Mouse (Mus musculus) kidney, embryonic 16.5 days (tissue): ENCODE measurements around the gene Nfya. TPM values are rescaled to one million over a fixed set of nuclear protein-coding genes. Genes with fewer than 3 reads are reported as not detected.

Experiments used
- ATAC-seq: fragments of 200-750 bp; cut with Nextera tagmentation; 2 replicates; pipeline ENCODE4 v1.8.0; 2017; ENCODE audit warnings: moderate TSS enrichment; ENCODE audit not compliant: low FRiP score, low TSS enrichment
- H3K27ac ChIP-seq: fragments of 300-500 bp; sonication (generic); 2 replicates; pipeline ENCODE4 v1.5.1; 2014; ENCODE audit warnings: low read length
- H3K27me3 ChIP-seq: fragments of 300-500 bp; sonication (generic); 2 replicates; pipeline ENCODE4 v1.6.1; 2014; ENCODE audit warnings: low read length, control low read depth, mixed read lengths; ENCODE audit not compliant: insufficient read depth
- H3K36me3 ChIP-seq: fragments of 300-500 bp; sonication (generic); 2 replicates; pipeline ENCODE4 v1.6.1; 2014; ENCODE audit warnings: low read length, control low read depth, mixed read lengths; ENCODE audit not compliant: insufficient read depth
- H3K4me1 ChIP-seq: fragments of 300-500 bp; sonication (generic); 2 replicates; pipeline ENCODE4 v1.6.1; 2014; ENCODE audit warnings: low read length, control low read depth, mixed read lengths; ENCODE audit not compliant: insufficient read depth
- H3K4me2 ChIP-seq: fragments of 300-500 bp; sonication (generic); replicated peaks from 2 replicates; pipeline ENCODE4 v1.6.1; 2014; ENCODE audit warnings: low read depth, low read length
- H3K4me3 ChIP-seq: fragments of 300-500 bp; sonication (generic); 2 replicates; pipeline ENCODE4 v1.5.1; 2014; ENCODE audit warnings: mild to moderate bottlenecking, low read length
- H3K9ac ChIP-seq: fragments of 300-500 bp; sonication (generic); replicated peaks from 2 replicates; pipeline ENCODE4 v1.6.1; 2014; ENCODE audit warnings: low read length
- H3K9me3 ChIP-seq: fragments of 300-500 bp; sonication (generic); 2 replicates; pipeline ENCODE4 v1.6.1; 2016; ENCODE audit warnings: low read length, control low read depth
- WGBS: fragments of 180-500 bp; shearing (Covaris S2); extraction: QIAGEN DNeasy Blood & Tissue Kit; methylation state at CpG from one replicate; pipeline ENCODE4 v1.1.7; 2014; 5-methylcytosine and 5-hydroxymethylcytosine counted together
- polyA plus RNA-seq: library from polyadenylated mRNA; unstranded; fragments of >200 nt; fragmentation: Nextera tagmentation; extraction: Ambion mirVana; gene quantifications from 2 replicates; pipeline ENCODE4 v1.2.1, GENCODE M21; 2015

Gene Nfya
- polyA plus RNA-seq, 1 experiment from 2014 or later, result 16.6 TPM

DNA sequence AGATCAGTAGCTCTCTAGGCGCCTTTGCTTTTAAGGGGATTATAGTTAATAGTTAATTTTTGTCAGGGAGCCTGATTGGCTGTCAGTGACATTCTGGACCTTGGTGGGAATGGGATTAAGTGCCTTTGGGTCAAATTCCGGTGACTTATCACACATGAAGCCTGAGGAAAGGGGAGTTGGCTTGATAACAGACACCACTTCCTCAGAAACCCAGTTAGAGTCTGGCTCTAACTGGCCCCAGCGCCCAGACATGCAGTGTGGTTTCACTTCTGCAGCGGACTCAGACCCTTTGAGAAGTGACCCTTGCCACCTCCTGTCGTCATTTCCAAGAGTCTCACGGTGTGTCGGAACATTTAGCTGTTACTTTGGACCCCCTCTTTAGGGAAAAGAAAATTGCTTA is 8.5 kb upstream of the Nfya start:
- H3K9me3 ChIP-seq, result no peaks in the 10 kb centered on the region
- H3K36me3 ChIP-seq, result peaks cover 25% of the 10 kb centered on the region
- H3K4me3 ChIP-seq, result peak overlapping the region; percentile 6; the same call in 1 of the 2 replicates
- peaks cover 16% of the 10 kb centered on the region for H3K4me1 ChIP-seq
- peak; percentile 43 for ATAC-seq
- peak overlapping the region; percentile 36 for H3K4me2 ChIP-seq
- WGBS, result 30% methylated on average over 7 of the region's 7 CpGs
- no peaks in the 10 kb centered on the region for H3K27me3 ChIP-seq
- H3K9ac ChIP-seq, result peak overlapping the region; percentile 35; the same call in 1 of the 2 replicates
- H3K27ac ChIP-seq, result peak overlapping the region; percentile 60

GRCm38 (mm10) chr17:48417521-48417920 is 7.8 kb upstream of the Nfya start:
- WGBS, result 80% methylated on average over 6 of the region's 6 CpGs
- Histone ChIP-seq H3K36me3 (peaks cover 28% of the 10 kb centered on the region), H3K9ac (no peak overlapping the region), H3K4me3 (no peak overlapping the region), H3K27me3 (no peaks in the 10 kb centered on the region), H3K9me3 (no peaks in the 10 kb centered on the region), H3K4me2 (no peak overlapping the region), H3K27ac (peak overlapping the region; percentile 60), H3K4me1 (peaks cover 16% of the 10 kb centered on the region)
- no peak for ATAC-seq

DNA sequence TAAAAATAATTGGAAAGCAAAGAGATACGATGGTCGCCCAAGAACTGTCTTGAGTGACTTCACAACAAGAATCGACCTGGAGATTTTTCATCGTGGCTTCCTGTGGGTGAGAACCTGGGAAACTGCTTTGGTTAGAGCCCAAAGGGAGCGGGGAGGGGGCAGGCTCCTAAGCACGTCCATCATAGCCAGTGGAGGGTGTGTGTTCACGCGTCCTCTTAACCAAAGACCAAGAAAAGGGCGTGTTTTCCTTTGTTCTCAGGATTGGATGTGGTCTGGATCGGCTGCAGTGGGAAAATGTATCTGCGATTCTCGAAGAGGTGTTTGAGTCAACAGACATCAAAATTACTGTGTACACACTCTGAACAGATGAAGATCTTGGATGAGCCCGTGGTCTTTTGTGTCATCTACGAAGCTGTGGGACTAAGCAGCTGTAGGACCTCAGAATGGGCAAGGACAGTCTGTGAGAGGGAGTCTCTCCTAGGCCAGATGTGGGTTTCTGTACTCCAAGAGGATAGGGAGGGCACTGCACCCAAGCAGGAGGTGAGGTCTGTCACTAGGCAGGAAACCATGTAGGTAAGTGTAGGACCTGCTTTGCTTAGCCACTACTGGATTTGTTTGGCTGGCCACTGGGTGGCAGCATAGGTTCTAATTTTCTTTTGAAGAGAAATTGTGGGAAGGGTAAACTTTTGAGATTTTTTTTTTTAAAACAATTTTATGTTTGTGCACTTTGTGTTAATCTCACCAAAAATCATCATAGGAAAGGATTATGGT is 6.9 kb upstream of the Nfya start:
- peak overlapping the region; percentile 61 for H3K27ac ChIP-seq
- peaks cover 23% of the 10 kb centered on the region for H3K4me1 ChIP-seq
- ATAC-seq, result peak; percentile 89
- no peaks in the 10 kb centered on the region for H3K27me3 ChIP-seq
- no peak overlapping the region for H3K4me2 ChIP-seq
- WGBS, result 84% methylated on average over 14 of the region's 14 CpGs
- H3K9me3 ChIP-seq, result no peaks in the 10 kb centered on the region
- no peak overlapping the region for H3K9ac ChIP-seq
- no peak overlapping the region for H3K4me3 ChIP-seq
- H3K36me3 ChIP-seq, result peaks cover 32% of the 10 kb centered on the region

DNA sequence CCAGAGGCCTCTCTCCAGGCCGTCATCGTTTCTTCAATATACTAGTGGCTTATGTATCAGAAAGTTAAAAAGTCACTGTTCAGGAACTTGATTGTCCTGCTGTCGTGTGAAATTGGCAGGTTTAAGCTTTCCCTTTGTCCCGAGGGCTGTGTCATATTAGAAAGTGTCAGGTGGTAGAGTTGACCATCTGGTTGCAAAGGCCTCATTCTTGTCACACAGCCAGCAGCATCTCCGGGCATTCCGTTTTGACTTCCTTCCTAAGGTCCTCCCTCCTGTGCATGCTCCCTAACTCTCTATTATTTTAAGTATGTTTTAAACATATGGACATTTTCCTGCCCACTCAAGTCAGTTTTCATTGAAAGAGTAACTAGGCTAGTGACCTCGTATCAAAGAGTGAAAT is 6.3 kb upstream of the Nfya start:
- Histone ChIP-seq H3K27ac (peak overlapping the region; percentile 61; the same call in 1 of the 2 replicates), H3K27me3 (no peaks in the 10 kb centered on the region), H3K4me1 (peaks cover 29% of the 10 kb centered on the region), H3K4me3 (no peak overlapping the region), H3K36me3 (peaks cover 32% of the 10 kb centered on the region), H3K9ac (no peak overlapping the region), H3K9me3 (no peaks in the 10 kb centered on the region), H3K4me2 (no peak overlapping the region)
- no peak for ATAC-seq
- WGBS, result 69% methylated on average over 7 of the region's 7 CpGs

DNA sequence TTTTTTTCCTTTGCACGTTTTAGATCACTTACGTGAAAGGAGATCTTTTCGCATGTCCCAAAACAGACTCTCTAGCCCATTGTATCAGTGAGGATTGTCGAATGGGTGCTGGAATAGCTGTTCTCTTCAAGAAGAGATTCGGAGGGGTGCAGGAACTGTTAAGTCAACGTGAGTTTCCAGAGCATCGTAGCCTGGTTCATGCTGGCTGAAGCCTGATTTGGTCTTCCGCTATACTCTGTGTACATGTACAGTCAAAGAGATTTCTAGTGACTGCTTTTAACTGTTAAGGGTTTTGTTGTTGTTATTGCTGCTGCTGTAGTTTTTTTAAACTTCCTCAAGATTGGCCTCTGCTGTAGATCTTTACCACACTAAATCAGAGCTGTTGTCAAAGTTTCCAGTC is 1.5 kb upstream of the Nfya start:
- Histone ChIP-seq H3K9ac (peak overlapping the region; percentile 92), H3K4me1 (peaks cover 25% of the 10 kb centered on the region), H3K9me3 (no peaks in the 10 kb centered on the region), H3K27ac (peak overlapping the region; percentile 100), H3K4me3 (peak overlapping the region; percentile 94), H3K4me2 (peak overlapping the region; percentile 73), H3K27me3 (no peaks in the 10 kb centered on the region), H3K36me3 (peaks cover 32% of the 10 kb centered on the region)
- WGBS, result 33% methylated on average over 8 of the region's 8 CpGs
- ATAC-seq, result no peak

DNA sequence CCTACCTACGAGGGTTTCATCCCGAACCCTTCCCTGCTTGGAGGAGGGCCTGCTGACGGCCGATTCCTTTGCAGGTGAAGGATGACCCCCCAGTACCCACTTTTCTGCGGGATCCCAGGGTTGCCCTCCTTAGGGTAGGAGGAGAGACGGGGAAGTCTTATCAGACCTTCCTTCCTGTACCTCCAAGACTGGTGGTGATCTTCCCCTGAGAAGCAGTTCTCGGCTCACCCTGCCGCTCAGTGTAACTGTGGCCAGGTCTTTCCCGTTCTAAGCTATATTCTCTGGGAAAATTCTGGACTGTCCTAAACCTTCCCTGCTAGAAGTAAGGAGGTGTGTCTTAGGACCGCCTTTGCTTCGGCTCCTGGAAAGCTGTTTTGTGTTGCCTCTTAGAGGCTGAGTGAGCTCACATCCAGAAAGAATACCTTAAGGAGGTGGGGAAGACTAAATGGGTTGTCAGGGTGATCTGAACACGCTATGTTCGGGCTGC is 636 bp upstream of the Nfya start:
- H3K4me1 ChIP-seq, result peaks cover 25% of the 10 kb centered on the region
- peak overlapping the region; percentile 100 for H3K27ac ChIP-seq
- WGBS, result under 1% methylated on average over 13 of the region's 13 CpGs
- H3K9ac ChIP-seq, result peak overlapping the region; percentile 92
- no peaks in the 10 kb centered on the region for H3K27me3 ChIP-seq
- peak overlapping the region; percentile 73 for H3K4me2 ChIP-seq
- H3K4me3 ChIP-seq, result peak overlapping the region; percentile 94
- no peaks in the 10 kb centered on the region for H3K9me3 ChIP-seq
- peaks cover 24% of the 10 kb centered on the region for H3K36me3 ChIP-seq
- ATAC-seq, result peak; percentile 9

- H3K4me2 ChIP-seq, result peak overlapping the region; percentile 79
- no peaks in the 10 kb centered on the region for H3K27me3 ChIP-seq
- peak overlapping the region; percentile 100 for H3K9ac ChIP-seq
- peak overlapping the region; percentile 100 for H3K27ac ChIP-seq
- WGBS, result under 1% methylated on average over 44 of the region's 47 CpGs
- no peaks in the 10 kb centered on the region for H3K9me3 ChIP-seq
- peaks cover 14% of the 10 kb centered on the region; the same call in 1 of the 2 replicates for H3K36me3 ChIP-seq
- H3K4me1 ChIP-seq, result peaks cover 25% of the 10 kb centered on the region
- peak; percentile 36 for ATAC-seq
- H3K4me3 ChIP-seq, result peak overlapping the region; percentile 94
Measured at GRCm38 (mm10) chr17:48408526-48409291, 997 bp downstream of the Nfya start.

DNA sequence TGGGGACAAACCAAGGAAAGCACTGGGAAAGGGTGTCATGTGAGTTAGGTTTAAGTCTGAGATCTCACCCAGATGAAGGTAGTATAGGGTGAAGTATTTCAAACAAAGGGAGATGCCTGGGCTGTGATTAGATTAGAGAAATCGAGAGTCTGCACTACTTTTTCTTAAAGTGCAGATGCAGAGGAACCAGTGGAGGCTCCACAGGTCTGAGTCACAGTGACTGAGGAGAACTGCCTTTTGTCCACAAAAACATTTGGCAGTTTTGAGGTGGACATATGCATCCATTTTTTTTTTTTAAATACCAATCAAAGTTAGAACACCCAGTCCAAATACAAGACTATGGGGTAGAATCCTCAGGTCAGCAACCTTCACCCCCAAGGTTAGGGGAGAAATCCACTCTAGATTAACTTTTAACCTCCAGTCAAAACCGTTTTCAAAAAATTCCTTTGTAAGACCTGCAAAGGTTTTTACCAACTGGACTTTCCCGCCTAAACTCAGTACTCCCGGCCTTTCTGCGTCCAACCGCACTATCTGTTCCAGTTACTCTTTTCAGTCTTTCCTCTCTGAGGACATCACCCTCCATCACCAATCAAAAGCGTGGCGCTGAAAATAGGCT is 1.7 kb downstream of the Nfya start:
- Histone ChIP-seq H3K9me3 (no peaks in the 10 kb centered on the region), H3K27me3 (no peaks in the 10 kb centered on the region)
- WGBS, result 7% methylated on average over 8 of the region's 8 CpGs

GRCm38 (mm10) chr17:48407154-48407553 is 2.6 kb downstream of the Nfya start:
- Histone ChIP-seq H3K36me3 (peaks cover 4% of the 10 kb centered on the region), H3K9ac (peak overlapping the region; percentile 100; the same call in 1 of the 2 replicates), H3K4me3 (no peak overlapping the region), H3K4me1 (peaks cover 24% of the 10 kb centered on the region), H3K9me3 (no peaks in the 10 kb centered on the region), H3K27ac (no peak overlapping the region), H3K4me2 (peak overlapping the region; percentile 79; the same call in 1 of the 2 replicates), H3K27me3 (no peaks in the 10 kb centered on the region)
- ATAC-seq, result no peak
- 87% methylated on average over 4 of the region's 4 CpGs for WGBS

More for the DNA sequence above, 1.7 kb downstream of the Nfya start:
- H3K36me3 ChIP-seq, result peaks cover 11% of the 10 kb centered on the region; the same call in 1 of the 2 replicates
- peak overlapping the region; percentile 100 for H3K9ac ChIP-seq
- peak overlapping the region; percentile 79 for H3K4me2 ChIP-seq
- H3K27ac ChIP-seq, result peak overlapping the region; percentile 100
- H3K4me1 ChIP-seq, result peaks cover 25% of the 10 kb centered on the region
- no peak for ATAC-seq
- H3K4me3 ChIP-seq, result peak overlapping the region; percentile 94
